Comparison of ENCODE assay signal across 24 mouse cellular contexts in the genomic region with DNA sequence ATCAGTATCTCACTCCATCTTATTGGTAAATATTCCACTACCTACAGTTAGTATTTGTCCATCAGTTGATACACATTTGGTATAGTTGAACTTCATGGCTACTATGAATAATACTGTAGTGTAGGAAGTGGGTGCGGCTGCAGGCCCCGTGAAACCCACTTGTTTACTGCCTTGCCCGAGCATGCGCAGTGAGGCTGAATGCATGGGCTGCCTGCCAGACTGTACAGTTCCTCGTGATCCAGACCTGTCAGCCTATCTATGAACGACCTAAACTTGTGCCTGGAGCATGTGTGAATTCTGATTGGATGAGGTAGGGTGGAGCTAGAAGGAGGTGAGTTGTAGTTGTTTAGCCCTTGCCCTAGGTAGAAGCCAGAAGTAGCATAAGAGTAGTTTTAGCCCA.
DNase-seq lines count a peak whose midpoint lies in the region; ATAC-seq and TF ChIP-seq lines count a peak whose summit lies in the region.
"Had no signal": no experiment of that assay in that cellular context is flagged by ENCODE, and none has a peak within 500 bp of the region (broad histone marks: within the 10 kb centered on the region; RNA-seq: fewer than 3 reads in every experiment).

No protein-coding gene starts in this region.

- no peaks in the 10 kb centered on the region for H3K27me3 ChIP-seq in limb, embryonic 14.5 days (ENCODE audit: control insufficient read depth, insufficient read depth, low read length)
- no peaks in the 10 kb centered on the region for H3K27me3 ChIP-seq in limb, embryonic 10.5 days (ENCODE audit: low read depth, poor library complexity, severe bottlenecking)
- H3K27me3 ChIP-seq: heart, embryonic 12.5 days; heart, embryonic 15.5 days; hindbrain, embryonic 12.5 days; hindbrain, embryonic 15.5 days; Patski had no signal

- no peak for ATAC-seq in limb, embryonic 14.5 days (ENCODE audit: low FRiP score, low read depth)
- ATAC-seq: activated CD4-positive, CD25-positive, alpha-beta regulatory T cell, adult 4 months; forebrain, embryonic 13.5 days; forebrain, embryonic 16.5 days; Patski had no signal

- no peaks in the 10 kb centered on the region; the same call in none of the 2 replicates for H3K4me1 ChIP-seq in limb, embryonic 14.5 days (ENCODE audit: control insufficient read depth, insufficient read depth, low read length)
- H3K4me1 ChIP-seq in limb, embryonic 10.5 days, result peaks cover 19% of the 10 kb centered on the region
- H3K4me1 ChIP-seq: hindbrain, embryonic 15.5 days had no signal

- no peak overlapping the region for H3K4me2 ChIP-seq in limb, embryonic 14.5 days (replicated peaks; ENCODE audit: low read depth, low read length, severe bottlenecking)
- H3K4me2 ChIP-seq: forebrain, embryonic 13.5 days; heart, embryonic 12.5 days; heart, embryonic 15.5 days; hindbrain, embryonic 12.5 days; hindbrain, embryonic 15.5 days had no signal

- TF ChIP-seq POLR2A in limb, embryonic 14.5 days (IDR thresholded peaks at IDR 0.05; ENCODE audit: borderline replicate concordance, extremely low read depth, insufficient read depth, insufficient read length), result no peak

- H3K36me3 ChIP-seq in limb, embryonic 14.5 days (ENCODE audit: control insufficient read depth, insufficient read depth, low read length), result no peaks in the 10 kb centered on the region
- H3K36me3 ChIP-seq in limb, embryonic 10.5 days, result no peaks in the 10 kb centered on the region
- H3K36me3 ChIP-seq: forebrain, embryonic 10.5 days; G1E; heart, embryonic 12.5 days; heart, embryonic 15.5 days; hindbrain, embryonic 12.5 days; hindbrain, embryonic 15.5 days had no signal

- intact Hi-C loops in heart, postnatal 25 days (cut with DNase I), result no loop called here
- intact Hi-C loops in left cerebral cortex, postnatal 25 days (cut with DNase I), result no loop called here

- H3K4me3 ChIP-seq in limb, embryonic 14.5 days (replicated peaks; ENCODE audit: low read length), result no peak overlapping the region
- no peak overlapping the region for H3K4me3 ChIP-seq in limb, embryonic 10.5 days
- H3K4me3 ChIP-seq: forebrain, embryonic 10.5 days; forebrain, embryonic 13.5 days; heart, embryonic 12.5 days; heart, embryonic 15.5 days; hindbrain, embryonic 12.5 days; hindbrain, embryonic 15.5 days had no signal

- no peaks in the 10 kb centered on the region for H3K9me3 ChIP-seq in limb, embryonic 14.5 days (ENCODE audit: control insufficient read depth, low read length)
- no peaks in the 10 kb centered on the region for H3K9me3 ChIP-seq in limb, embryonic 10.5 days (replicated peaks)
- H3K9me3 ChIP-seq: forebrain, embryonic 10.5 days; forebrain, embryonic 13.5 days; G1E; heart, embryonic 12.5 days; heart, embryonic 15.5 days; hindbrain, embryonic 12.5 days; hindbrain, embryonic 15.5 days had no signal

- no peak overlapping the region for H3K9ac ChIP-seq in limb, embryonic 14.5 days (ENCODE audit: low read depth, low read length, severe bottlenecking)
- H3K9ac ChIP-seq: forebrain, embryonic 13.5 days; heart, embryonic 12.5 days; heart, embryonic 15.5 days; hindbrain, embryonic 12.5 days; hindbrain, embryonic 15.5 days had no signal

- WGBS in limb, embryonic 14.5 days, result 50% methylated on average over 6 of the region's 6 CpGs
- WGBS in limb, embryonic 10.5 days, result 88% methylated on average over 6 of the region's 6 CpGs

- DNase-seq in heart, adult 11 months, result peak; percentile 80
- no peak for DNase-seq in heart, postnatal 25 days (ENCODE audit: low spot score)
- peak; percentile 11 for DNase-seq in limb, embryonic 14.5 days (ENCODE audit: low spot score)
- no peak for DNase-seq in limb, embryonic 10.5 days (ENCODE audit: low spot score)
- DNase-seq in ES-CJ7 (ENCODE audit: low read depth, low spot score), result peak; percentile 27
- no peak for DNase-seq in left cerebral cortex, postnatal 25 days (ENCODE audit: low spot score in 2 of 2)
- DNase-seq: adrenal gland, adult 8-10 months; adrenal gland, postnatal 36 days; cerebellum, adult 18-20 months; cerebellum, adult 9-10 months; cerebellum, postnatal 14 days; gastrocnemius, postnatal 10 days; gastrocnemius, postnatal 36 days; heart, postnatal 10 days had no signal

- H3K27ac ChIP-seq in limb, embryonic 14.5 days (replicated peaks; ENCODE audit: low read depth, low read length), result no peak overlapping the region
- no peak overlapping the region for H3K27ac ChIP-seq in limb, embryonic 10.5 days
- H3K27ac ChIP-seq: forebrain, embryonic 10.5 days; forebrain, embryonic 13.5 days; heart, embryonic 15.5 days; hindbrain, embryonic 12.5 days; hindbrain, embryonic 15.5 days had no signal

Comparison
In these comparisons a context has a peak if more than half of its experiments do, and no peak if none do; other contexts are left out.
1. DNase-seq: peak in heart, adult 11 months (single experiment), limb, embryonic 14.5 days (single experiment) and ES-CJ7 (single experiment); none in heart, postnatal 25 days (single experiment), limb, embryonic 10.5 days (single experiment) and left cerebral cortex, postnatal 25 days (0 of 2).